Mouse (Mus musculus) layer of hippocampus, adult 9-11 months (tissue): Measurements from ENCODE around the gene Gnl2.

ENCODE experiments used
- DNase-seq: peaks from one replicate; pipeline ENCODE4 v3.0.0; 2022

Gnl2 gene

DNA sequence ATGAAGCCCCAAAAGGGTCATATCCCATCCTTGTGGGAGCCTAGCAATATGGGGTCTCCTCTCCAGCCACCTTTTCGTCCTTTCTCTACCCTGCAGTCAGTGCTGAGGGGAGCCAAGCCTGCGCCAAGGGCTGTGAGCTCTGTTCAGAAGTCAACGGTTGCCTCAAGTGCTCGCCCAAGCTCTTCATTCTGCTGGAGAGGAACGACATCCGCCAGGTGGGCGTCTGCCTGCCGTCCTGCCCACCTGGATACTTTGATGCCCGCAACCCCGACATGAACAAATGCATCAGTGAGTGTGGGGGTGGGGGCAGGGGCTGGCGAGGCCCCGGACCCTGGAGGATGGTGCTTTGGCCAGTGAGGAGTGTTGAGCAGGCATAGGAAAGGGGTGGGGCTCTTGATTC lies 11.5 kb upstream of the Gnl2 start:
- no peak for DNase-seq

DNA sequence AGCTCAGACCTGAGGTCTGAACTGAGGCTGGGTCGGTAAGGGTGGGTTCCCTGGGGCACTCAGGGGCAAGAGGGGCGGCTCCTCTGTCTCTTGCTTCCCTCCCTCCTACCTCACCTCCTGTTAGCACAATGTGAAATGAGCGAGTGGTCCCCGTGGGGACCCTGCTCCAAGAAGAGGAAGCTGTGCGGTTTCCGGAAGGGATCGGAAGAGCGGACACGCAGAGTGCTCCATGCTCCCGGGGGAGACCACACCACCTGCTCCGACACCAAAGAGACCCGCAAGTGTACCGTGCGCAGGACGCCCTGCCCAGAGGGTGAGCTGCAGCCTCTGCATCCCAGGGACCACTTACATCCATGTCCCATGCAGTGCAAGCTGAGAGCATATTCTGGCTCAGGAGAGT lies 8.9 kb upstream of the Gnl2 start:
- no peak for DNase-seq

DNA sequence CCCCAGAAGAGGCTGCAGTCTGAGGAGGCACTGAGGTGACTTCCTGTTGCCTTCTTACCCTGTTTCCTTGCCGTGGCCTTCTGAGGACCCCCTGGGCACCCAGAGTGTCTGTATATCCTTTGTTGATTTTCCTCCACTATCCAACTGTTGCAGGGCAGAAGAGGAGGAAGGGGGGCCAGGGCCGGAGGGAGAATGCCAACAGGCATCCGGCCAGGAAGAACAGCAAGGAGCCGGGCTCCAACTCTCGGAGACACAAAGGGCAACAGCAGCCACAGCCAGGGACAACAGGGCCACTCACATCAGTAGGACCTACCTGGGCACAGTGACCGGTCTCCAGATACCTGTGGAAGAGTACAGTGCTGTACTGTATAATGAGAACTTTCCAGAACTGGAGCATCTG lies 8.2 kb upstream of the Gnl2 start:
- DNase-seq: no peak

DNA sequence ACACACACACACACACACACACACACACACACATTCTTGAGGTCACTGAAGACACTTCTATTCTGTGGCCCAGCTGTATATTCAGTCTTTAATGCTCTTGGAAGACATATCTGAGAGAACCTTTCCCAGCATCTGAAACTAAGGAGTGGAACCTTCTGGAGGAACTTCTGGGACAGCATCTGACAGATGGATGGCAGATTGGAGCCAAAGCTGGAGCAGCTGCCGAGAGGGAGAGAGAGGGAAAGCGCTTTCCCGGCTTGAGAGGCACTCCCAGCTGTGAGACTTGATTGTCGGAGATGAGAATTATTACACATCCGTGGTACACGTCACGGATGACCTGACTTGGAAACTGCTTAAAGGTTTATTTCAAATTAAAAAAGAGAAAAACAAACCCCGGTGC lies 7.7 kb upstream of the Gnl2 start:
- DNase-seq: no peak

DNA sequence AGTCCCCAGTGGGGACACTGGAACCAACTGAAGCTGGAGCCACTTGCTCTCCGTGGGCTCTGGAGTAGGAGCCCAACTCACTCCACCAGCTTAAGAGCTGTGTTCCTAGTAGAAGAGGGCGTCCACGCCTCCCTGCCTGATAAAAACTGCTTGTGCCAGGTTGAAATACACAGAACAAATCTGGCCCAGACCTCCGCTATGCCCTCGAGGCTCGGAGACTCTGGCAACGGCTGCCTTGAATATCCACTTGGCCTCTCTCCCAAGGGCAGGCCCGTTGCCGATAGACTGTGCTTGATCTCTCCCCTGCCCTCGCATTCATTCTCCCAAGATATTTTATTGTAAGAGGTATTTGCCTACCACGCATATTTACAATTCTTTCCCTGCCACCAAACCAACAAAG lies 1.0 kb downstream of the Gnl2 start:
- DNase-seq: no peak

DNA sequence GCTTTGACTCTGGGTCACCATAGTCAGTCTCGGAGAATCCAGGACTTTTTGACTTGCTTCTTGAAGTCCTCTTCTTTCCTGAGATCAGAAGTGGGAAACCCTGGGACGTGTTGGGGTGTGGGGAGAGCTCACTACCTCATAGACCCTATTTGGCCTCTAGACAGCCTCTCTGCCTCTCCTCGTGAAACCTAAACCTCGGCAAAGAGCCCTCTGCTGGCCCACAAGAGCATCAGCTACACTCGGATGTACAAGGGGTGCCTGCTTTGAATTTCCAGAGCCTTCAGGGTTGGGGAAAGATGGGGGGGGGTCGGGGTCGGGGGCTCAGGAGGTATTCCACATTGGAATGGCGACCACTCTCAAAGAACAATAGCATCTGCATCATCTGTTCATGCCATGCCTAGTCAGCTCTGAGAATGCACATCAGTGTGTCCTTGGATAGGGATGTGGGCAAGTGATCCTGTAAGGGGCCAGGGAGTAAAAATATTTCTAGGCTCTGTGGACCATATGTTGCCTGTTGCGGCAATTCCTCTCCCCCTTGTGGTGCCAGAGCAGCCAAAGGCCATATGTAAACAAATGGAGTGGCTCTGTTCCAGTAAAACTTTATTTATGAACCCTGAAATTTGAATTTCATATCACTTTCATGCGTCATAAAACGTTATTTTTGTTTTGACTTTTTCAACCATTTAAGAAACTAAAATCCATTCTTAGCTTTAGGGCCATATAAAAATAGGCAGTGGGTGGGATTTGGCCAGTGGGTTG lies 4.6 kb downstream of the Gnl2 start:
- no peak for DNase-seq

DNA sequence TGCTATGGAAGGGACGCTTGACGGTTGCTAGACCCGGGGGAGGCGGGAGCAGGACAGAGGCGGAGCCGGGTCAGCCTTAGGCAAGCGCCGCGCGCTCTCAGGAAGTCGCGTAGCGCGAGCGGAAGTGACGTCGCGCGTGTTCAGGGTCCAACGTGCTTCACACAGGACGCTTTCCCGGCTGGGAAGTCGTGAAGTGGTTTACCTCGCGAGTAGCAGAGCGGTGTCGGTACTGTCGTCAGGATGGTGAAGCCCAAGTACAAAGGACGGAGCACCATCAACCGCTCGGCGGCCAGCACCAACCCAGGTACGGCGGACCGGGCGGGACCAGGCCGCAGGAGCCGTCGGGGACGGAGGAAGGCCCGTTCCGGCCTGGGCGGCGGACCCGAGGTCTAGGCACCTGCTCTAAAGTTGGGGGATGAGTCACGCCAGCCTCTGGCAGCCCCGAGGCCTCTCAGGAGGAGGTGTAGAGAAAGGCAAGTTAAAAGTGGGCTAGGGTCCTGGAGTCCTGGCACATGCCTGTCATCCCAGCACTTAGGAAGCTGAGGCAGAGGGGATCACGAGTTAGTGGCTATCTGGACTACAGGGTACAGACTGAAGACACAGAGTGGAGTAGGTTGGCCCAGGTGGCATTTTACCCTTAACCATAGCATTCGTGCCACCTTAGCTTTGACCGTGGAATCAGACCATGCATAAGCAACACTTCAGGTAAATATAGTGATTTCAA lies 13.7 kb downstream of the Gnl2 start:
- DNase-seq: peak; percentile 92

DNA sequence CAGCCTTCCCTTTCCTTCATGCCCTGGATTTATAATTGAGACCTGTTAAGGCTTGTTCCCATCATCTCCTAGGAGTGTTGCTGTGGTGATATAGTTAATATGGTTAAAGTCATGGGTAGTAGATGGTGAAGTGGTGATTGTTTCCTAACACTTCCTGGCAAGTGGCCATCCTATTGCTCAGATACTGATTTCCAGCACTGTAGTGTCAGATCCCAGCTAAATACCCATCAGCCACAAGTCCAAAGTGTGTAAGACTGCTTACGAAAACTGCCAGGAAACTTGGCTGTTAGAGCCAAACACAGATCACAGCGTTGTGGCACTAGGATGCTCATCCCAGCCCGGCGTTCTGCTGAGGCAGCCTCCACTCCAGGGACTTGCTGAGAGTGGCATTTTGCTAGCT lies 18.0 kb downstream of the Gnl2 start:
- no peak for DNase-seq

DNA sequence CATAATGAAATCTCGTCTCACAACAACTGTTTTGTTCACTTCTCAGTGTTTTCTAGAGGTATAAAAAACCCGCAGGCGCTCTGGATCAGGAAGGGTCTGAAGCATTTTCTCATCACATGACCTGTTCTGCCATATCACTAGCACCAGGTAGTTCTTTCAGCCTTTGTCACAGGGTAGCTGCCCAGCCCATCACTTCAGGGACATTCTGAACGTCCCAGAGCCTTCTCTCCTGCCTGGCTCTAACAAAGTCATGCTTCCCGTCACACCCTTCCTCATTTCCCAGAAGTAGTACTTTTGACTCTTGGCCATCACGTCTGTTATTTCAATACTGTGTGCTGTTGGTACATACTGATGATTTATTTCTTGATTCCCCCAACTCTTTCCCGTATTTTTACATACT lies 28.1 kb downstream of the Gnl2 start:
- DNase-seq: no peak

DNA sequence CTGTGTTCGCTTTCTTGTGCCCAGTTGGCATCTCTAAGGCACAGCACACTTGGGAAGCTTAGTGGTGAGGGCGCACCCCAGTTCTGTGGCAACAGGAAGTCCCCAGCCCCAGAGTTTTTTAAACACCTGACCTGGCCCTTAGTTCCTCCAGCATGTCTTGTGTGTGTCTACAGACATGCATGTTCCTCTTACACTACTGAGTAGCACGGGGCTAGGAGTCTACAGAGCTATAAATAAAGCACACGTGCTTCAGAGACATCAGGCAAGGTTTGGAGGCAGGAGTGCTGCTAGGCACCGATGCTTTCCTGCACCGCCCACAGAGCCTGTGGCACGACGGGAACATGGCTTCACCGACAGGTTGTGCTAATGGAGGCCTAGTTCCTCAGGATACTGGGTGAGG lies 39.0 kb downstream of the Gnl2 start:
- peak; percentile 35 for DNase-seq

DNA sequence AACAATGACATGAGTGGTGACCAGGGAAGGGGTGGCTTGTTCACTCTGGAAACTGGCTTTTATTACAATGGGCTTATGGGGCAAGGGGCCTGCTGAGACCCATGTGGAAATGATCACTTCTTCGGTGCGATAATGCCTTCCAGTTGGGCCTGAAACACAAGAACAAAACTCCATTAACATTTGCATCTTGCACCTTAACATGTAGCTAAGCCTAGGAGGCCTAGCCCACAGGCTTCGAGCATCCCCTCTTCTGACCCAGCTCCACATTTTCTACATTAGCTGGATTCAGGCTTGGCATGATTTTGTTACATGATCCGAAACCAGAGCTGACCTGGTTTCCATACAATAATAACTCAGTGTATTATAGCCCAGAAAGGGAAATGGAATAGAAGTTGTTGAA lies 40.1 kb downstream of the Gnl2 start:
- no peak for DNase-seq

DNA sequence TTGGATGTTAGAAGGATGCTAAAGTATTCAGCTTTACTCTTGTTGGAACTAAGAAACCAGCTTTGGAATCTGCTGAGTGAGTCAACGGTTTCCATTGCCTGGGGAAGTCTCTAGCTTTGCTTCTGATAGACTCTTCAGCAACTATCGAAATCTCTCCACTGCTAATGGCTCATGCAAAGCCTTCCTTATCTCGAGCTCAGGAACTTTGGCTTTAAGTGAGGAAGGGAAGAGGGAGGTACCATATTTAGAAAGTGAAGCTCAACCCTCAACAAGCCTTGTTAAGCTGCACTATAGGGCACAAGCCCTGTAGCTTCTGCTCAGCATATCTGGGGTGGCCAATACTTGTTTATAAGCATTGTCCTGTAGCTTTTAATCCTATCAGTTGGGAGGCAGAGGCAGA lies 40.9 kb downstream of the Gnl2 start:
- DNase-seq: no peak

DNA sequence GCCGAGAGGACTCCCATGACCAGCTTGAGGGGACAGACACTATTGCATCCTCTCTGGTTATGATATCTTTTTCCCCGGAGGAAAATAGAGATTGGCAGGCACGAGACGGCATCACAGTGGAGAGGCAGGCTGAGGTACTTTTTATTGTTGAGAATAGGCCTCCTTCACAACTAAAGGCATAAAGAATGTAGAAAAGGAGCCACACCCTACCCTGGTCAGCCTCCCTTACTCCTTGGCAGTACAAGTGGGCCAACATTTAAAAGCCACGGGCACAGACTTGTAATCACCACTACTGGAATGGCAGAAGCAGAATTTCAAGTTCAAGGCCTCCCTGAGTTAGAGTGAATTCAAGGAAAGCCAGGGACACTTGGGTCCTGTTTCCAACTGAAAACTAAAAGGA lies 41.6 kb downstream of the Gnl2 start:
- DNase-seq: no peak

DNA sequence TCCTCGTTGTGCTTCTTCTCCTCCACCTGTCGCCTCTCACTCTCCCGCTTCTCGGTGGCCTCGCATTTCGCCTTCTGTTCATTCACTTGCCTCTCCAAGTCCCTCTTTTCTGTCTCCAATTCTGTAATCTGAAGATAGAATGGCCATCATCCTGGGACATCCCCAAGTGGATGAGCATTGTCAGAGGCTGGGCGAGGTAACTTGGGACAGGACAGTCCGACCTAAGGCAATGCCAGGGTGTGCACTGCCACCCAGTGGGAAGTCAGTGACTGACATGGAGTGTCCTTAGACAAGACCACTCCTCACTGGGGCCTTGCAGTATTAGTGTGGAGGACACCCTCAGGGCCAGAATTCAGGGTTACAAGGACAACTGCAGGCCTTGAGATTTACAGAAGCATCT lies 42.6 kb downstream of the Gnl2 start:
- peak; percentile 48 for DNase-seq

DNA sequence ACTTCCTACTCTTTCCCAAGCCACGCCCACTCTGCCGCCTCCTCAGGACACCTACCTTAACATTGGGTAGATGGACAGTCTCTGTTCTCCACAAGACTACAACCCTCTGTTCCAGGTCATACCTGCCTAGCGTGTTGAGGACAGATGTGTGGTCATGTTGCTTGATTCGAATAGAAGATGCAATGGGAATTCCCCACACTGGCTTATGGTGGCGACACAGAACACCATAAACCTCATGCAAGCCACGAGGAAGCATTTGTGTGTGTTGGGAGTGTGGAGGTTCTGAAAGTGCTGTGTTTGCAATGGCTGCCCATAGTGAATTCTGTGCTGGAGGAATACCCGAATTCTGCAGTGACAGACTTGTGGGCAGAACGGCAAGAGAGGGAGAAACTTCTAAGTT lies 47.4 kb downstream of the Gnl2 start:
- no peak for DNase-seq

DNA sequence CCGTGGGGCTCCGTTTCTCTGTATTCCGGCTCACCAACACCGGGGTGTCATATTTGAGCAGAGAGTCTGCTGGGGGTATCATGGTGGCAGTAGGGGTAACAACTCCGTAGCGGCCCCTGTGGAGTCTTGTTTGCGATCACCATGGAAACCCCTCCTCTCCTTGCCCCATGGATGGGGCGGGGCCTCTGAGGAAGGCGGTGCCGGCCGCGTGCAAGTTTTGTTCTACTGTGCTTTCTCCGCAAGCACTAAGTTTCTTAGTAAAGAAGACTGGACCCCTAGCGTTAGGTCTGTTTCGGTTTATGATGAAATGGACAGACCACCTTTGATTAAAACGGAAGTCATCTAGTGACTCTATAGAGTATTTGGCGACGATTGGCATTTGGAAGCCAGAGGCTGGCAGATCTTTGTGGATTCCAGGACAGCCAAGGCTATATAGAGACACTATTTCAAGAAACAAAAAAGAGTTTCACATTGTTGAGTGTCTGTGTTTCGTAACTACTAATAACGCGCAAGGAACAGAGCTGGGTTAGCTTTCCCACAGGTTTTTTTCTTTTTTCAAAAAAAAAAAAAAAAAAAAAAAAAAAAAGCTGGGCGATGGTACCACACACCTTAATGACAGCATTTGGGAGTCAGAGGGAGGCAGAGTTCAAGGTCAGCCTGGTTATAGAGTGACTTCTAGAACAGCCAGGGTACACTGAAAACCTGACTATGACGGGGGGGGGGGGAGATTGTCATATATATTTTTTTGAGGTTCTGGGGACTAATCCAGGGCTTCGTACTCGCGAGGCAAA lies 49.3 kb downstream of the Gnl2 start, which contains the start of gene Dnali1:
TSS of gene Dnali1 (minus strand) at position 187 of the 791 bp plus-strand sequence.
- DNase-seq: peak; percentile 22

DNA sequence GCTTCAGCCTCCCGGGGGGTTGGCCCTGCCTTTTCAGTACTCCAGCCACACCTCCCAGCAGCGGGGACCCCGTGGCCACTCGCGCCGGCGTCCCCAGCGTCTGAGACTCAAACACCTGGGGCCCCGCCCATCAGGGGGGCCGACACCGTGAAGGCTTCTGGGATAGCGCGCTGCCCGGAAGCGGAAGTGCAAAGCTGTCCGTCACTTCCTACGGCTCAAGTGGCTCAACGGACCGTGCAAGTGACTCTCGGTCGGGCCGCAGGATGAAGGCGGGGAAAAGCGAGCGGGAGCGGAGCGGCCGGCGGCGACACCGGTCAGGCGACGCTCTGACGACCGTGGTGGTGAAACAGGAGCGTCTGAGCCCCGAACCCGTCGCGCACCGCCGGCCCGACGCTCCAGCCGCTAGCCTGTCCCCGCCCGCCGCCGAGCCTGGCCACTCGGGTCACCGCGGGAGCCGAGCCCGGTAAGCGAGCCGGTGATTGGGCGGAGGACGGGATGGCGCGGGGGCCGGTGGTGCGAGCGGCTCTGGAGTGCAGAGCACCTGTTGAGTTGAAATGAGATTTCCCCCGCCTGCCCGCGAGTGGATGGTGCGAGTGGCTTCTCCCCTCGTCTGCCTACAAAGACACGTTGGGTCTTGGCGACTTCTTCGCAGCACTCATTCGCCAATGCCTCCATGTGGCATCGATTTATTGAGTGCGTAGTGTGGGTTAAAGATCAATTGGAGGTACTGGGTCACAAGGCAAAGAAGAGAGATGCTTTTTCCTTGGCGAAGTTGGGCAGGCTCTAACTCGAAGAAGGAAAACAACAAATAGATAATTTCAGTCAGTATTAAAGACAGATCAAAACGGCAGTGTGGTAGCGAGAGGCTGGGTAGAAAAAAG lies 50.3 kb downstream of the Gnl2 start, which contains the start of gene Snip1:
TSS of gene Snip1 (plus strand) at position 183 of the 881 bp plus-strand sequence.
- peak; percentile 94 for DNase-seq

DNA sequence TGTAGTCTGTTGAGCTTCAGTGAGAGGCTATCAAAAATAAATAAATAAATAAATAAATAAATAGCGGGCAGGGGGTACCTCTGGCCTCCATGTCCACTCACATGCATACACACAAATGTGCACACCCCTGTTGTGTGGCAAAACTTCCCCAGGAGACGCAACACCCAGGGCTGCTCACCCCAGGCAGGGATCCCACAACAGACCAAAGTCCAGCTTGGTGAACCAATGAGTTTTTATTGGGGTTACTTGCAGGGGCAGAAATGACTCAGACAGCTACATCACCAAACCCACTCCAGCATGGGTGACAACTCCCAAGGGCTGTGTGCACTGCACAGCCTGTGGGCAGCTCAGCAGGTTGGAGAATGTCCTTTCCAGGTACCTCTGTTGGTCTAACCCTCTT lies 61.3 kb downstream of the Gnl2 start:
- DNase-seq: no peak

DNA sequence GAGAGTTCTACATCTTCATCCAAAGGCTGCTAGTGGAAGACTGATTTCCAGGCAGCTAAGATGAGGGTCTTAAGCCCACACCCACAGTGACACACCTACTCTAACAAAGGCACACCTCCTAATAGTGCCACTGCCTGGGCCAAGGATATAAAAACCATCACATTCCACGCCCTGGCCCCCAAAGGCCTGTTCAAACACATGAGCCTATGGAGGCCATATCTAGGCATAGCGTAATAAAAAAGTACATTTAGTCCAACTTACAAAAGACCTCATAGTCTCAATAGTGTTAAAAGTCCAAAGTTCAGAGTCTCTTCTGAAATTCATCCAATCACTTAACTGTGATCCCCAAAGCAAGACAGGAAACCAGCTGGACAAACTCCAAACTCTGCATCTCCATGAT lies 62.3 kb downstream of the Gnl2 start:
- no peak for DNase-seq

DNA sequence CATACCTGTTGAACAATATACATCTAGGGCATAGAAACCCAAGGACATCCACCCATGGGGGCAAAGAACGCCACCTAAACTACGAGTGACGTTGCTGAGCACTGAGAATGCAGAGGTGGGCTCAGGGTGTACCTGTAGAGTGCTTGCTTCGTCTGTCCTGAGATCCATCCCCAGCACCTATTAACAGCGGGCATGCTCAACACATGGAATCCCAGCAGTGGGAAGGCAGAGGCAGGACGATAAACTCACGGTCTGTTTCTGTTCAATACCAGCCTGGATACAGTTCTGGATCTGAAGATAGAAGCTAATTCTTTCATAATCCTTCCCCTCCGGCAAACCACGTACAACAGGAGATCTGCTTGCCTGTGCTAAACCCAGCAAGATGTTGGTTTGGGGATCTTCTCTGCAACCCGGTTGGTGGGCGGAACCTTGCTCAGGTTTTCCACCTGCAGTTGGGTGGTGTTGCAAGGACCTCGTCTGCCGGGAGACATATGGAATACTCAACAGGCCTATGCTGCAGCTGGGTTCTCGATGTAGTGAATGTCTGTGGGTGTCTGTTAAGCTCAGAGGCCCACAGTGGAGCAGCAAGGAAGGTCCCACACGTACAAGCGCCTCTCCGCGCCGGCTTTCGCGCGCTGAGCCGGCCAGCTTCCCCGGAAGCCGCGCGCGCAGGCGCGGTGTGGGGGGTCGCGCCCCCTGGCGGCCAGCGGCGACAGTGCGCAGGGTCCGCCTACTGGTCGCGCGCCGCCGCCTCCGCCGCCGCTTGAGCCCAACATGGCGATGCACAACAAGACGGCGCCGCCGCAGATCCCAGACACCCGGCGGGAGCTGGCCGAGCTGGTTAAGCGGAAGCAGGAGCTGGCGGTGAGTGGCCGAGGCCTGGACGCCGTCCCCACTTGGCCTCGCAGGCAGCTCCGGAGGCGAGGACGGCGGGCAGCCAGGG lies 68.3 kb downstream of the Gnl2 start, which contains the start of gene Meaf6:
TSS of gene Meaf6 (plus strand) at position 732 of the 943 bp plus-strand sequence.
- DNase-seq: peak; percentile 90

DNA sequence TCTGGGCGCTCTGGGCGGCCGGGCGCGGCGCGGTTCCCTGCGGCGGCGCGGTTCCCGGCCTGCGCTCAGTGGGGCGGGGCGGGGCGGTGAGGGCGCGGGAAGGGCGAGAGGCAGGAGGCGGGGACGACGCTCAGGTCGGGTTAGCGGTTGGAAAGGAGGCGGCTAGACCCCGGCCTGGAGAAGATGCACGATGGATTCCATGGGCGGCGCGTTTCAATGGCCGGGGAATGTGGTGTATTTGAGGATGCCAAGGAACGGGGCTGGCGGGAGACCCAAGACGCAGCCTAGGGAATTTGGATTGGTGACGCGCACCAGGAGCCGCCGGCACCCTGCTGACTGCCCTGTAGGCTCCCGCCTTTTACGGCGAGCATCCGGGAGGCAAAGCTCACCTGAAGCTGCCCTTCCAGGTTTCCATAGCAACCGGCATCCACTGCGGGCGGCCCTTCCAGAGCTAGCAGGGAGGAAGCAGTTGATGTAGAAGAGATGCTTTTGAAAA lies 69.0 kb downstream of the Gnl2 start:
- DNase-seq: peak; percentile 80
